Mouse (Mus musculus) midbrain, embryonic 14.5 days (tissue): ENCODE measurements around the gene Stat2. TPM values are rescaled to one million over a fixed set of nuclear protein-coding genes. Genes with fewer than 3 reads are reported as not detected.
A peak's percentile ranks its signal among the peaks of the same experiment; 100 is the strongest.

Experiments used
- ATAC-seq: fragments of 200-750 bp; cut with Nextera tagmentation; 2 replicates; pipeline ENCODE4 v1.8.0; 2017; ENCODE audit warnings: moderate number of reproducible peaks, moderate library complexity; ENCODE audit not compliant: low FRiP score, low TSS enrichment
- DNase-seq: peaks from one replicate; pipeline ENCODE4 v3.0.0-alpha.2; 2015
- H3K27ac ChIP-seq: fragments of 300-500 bp; sonication (generic); replicated peaks from 2 replicates; pipeline ENCODE4 v1.5.1; 2014; ENCODE audit warnings: mild to moderate bottlenecking, low read depth, low read length, moderate library complexity
- H3K27me3 ChIP-seq: fragments of 300-500 bp; sonication (generic); 2 replicates; pipeline ENCODE4 v1.6.1; 2014; ENCODE audit warnings: low read length, control low read depth, mixed read lengths; ENCODE audit not compliant: control insufficient read depth, insufficient read depth
- H3K36me3 ChIP-seq: fragments of 300-500 bp; sonication (generic); 2 replicates; pipeline ENCODE4 v1.6.1; 2014; ENCODE audit warnings: low read length, control low read depth; ENCODE audit not compliant: control insufficient read depth, insufficient read depth
- H3K4me1 ChIP-seq: fragments of 300-500 bp; sonication (generic); 2 replicates; pipeline ENCODE4 v1.6.1; 2014; ENCODE audit warnings: mild to moderate bottlenecking, antibody characterized with exemption, low read length, control low read depth; ENCODE audit not compliant: control insufficient read depth, insufficient read depth
- H3K4me2 ChIP-seq: fragments of 300-500 bp; sonication (generic); 2 replicates; pipeline ENCODE4 v1.6.1; 2014; ENCODE audit warnings: mild to moderate bottlenecking, low read length, moderate library complexity
- H3K4me3 ChIP-seq: fragments of 300-500 bp; sonication (generic); replicated peaks from 2 replicates; pipeline ENCODE4 v1.5.1; 2014; ENCODE audit warnings: low read depth, low read length
- H3K9ac ChIP-seq: fragments of 300-500 bp; sonication (generic); replicated peaks from 2 replicates; pipeline ENCODE4 v1.6.1; 2014; ENCODE audit warnings: mild to moderate bottlenecking, low read length, moderate library complexity
- H3K9me3 ChIP-seq: fragments of 300-500 bp; sonication (generic); 2 replicates; pipeline ENCODE4 v1.6.1; 2016; ENCODE audit warnings: low read length, control low read depth, mixed read lengths; ENCODE audit not compliant: control insufficient read depth
- WGBS: fragments of 180-500 bp; shearing (Covaris S2); extraction: QIAGEN DNeasy Blood & Tissue Kit; methylation state at CpG from one replicate; pipeline ENCODE4 v1.1.7; 2014; 5-methylcytosine and 5-hydroxymethylcytosine counted together
- polyA plus RNA-seq: library from polyadenylated mRNA; unstranded; fragments of >200 nt; fragmentation: Nextera tagmentation; extraction: Ambion mirVana; gene quantifications from 2 replicates; pipeline ENCODE4 v1.2.1, GENCODE M21; 2014

Gene Stat2
- polyA plus RNA-seq, 1 experiment from 2014 or later, result 23.0 TPM

DNA sequence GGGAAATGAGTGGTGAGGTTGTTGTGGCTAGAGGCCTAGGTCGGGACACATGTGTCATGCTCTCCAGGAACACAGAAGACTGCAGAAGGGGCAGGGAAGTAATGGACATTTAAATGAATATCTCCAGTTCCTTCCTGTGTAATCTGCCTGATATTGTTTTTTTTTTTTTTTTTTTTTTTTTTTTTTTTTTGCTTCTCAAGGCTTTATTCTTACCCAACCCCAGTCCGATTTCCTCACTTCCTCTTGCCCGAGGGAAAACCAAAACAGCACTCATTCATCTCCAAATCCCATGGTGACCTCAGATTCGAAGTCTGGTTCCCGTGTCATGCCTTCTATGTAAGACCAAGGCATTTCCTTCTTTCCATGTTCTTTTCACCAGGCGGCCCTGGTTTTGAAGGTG is 27.9 kb downstream of the Stat2 start:
- WGBS, result 78% methylated on average over 6 of the region's 6 CpGs
- H3K36me3 ChIP-seq, result no peaks in the 10 kb centered on the region
- no peak overlapping the region for H3K4me3 ChIP-seq
- H3K9me3 ChIP-seq, result no peaks in the 10 kb centered on the region
- no peaks in the 10 kb centered on the region for H3K27me3 ChIP-seq
- no peak for ATAC-seq
- peaks cover 6% of the 10 kb centered on the region for H3K4me1 ChIP-seq
- H3K9ac ChIP-seq, result no peak overlapping the region
- H3K4me2 ChIP-seq, result no peak overlapping the region
- no peak overlapping the region for H3K27ac ChIP-seq
- no peak for DNase-seq

DNA sequence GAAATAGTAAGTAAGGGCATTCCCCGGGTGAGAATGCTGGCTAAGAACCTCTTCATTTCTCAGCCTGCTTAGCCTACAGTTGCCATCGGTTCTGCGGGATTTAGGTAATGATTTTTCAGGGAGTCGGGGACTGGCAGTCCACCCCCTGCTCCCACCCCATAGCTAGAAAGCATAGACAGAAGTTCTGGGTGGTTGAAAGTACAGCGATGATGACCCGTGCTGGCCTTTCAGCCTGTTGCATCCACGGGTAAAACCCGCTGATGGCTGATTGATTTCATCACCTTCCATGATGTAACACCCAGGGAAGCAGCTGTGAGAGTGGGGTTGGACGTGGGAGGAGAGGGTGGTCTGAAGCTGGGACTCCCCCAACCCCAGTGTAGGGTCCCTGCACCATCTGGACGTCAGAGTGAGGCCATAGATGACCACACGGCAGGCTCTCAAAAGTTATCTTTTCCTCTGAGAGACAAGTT is 28.4 kb downstream of the Stat2 start, which contains the start of gene Il23a:
Gene Il23a (minus strand): TSS at position 51 of the 470 bp plus-strand sequence.
- ATAC-seq (no peak), DNase-seq (no peak)
- Histone ChIP-seq H3K4me2 (no peak within 1 kb of the TSS), H3K27me3 (no peaks in the 10 kb centered on the region), H3K36me3 (no peaks in the 10 kb centered on the region), H3K4me3 (no peak within 1 kb of the TSS), H3K27ac (no peak within 1 kb of the TSS), H3K4me1 (peaks cover 7% of the 10 kb centered on the region), H3K9ac (no peak within 1 kb of the TSS), H3K9me3 (no peaks in the 10 kb centered on the region)
- 83% methylated on average over 11 of the region's 11 CpGs for WGBS

DNA sequence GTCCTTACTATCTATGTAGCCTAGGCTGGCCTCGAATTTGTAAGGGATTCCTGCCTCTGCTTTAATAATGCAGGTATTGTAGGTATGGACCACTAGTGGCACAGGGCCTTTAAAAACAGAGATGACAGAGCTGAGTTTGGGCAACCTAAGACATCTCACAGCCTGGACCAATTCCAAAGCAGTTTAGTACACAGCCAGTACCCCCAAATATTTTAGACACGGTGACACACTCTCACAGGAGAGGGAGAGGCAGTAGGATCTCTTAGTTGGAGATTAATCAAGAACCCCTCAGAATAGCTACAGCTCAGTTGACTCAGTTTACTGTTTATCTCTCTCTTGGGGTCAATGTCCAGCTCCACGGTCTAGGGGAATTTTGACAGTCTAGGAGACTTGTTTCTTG is 32.0 kb downstream of the Stat2 start:
- peaks cover 17% of the 10 kb centered on the region for H3K4me1 ChIP-seq
- H3K9ac ChIP-seq, result peak overlapping the region; percentile 64
- no peak for ATAC-seq
- no peaks in the 10 kb centered on the region for H3K9me3 ChIP-seq
- 41% methylated on average over 3 of the region's 3 CpGs for WGBS
- H3K4me2 ChIP-seq, result peak overlapping the region; percentile 70
- no peak for DNase-seq
- H3K27me3 ChIP-seq, result no peaks in the 10 kb centered on the region
- no peaks in the 10 kb centered on the region for H3K36me3 ChIP-seq
- peak overlapping the region; percentile 95 for H3K27ac ChIP-seq
- peak overlapping the region; percentile 42 for H3K4me3 ChIP-seq

DNA sequence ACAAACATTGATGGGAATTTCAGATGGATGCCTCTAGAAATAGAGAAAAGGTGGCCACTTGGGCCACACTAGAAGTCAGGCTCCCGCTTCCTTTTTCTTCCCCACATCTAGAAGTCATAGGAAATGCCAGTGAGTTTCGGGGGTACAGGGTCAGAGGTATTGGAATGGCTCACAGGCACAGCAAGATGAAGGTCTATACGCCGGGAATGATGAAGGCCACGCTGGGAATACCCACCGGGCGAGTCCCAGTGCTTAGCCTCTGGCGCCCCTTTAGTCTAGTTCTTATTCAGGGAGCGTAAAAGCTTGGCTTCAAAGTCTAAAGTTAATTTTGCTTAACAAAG is 32.4 kb downstream of the Stat2 start:
- peak overlapping the region; percentile 70 for H3K4me2 ChIP-seq
- DNase-seq, result no peak
- H3K27ac ChIP-seq, result peak overlapping the region; percentile 95
- no peaks in the 10 kb centered on the region for H3K9me3 ChIP-seq
- H3K36me3 ChIP-seq, result no peaks in the 10 kb centered on the region
- peak; percentile 60 for ATAC-seq
- no peaks in the 10 kb centered on the region for H3K27me3 ChIP-seq
- WGBS, result under 1% methylated on average over 9 of the region's 9 CpGs
- H3K4me3 ChIP-seq, result peak overlapping the region; percentile 42
- H3K9ac ChIP-seq, result peak overlapping the region; percentile 64
- H3K4me1 ChIP-seq, result peaks cover 17% of the 10 kb centered on the region

DNA sequence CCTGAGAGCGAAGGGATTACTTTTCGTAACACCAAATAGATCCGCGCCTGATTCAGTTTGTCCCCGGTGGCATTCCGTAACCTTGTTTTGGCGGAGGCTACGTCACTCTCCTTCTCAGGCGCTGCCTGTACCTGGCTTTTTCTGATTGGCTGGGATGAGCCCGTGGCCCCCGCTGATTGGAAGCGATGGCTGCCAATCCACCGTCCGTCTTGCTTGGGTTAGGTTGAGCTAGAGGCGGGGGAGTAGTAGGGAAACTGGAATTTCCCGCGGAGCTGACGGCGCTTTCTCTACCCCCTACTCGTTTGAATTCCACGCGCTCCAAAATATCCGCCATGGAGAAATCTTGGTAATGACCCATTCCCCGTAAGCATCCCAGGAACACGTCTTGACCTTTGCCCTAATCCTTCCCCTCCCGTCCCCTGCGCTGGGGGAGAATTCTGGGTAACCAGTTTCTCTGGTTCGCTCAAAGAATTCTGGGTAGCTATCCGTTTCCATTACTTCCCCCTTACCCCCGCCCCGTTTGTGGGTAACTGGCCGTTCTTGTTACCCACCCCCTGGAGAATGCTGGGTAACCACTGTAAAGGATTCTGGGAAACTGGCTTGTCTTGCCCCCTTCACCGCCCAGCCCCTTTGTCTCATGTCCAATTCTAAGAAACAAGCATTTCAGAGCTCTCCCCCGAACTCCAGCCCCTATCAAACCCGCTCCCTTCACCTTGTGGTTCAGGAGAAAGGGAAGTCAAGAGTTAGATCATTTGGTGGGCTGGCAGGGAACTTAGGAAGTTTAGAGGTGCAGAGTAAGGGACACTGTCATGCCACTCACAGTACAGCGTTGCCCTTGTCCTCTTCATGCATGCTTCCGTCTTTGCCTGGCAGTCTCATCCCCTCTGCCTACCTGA is 33.0 kb downstream of the Stat2 start, which contains the start of gene Pan2:
Gene Pan2 (plus strand): TSS at position 210 of the 896 bp plus-strand sequence.
- Histone ChIP-seq H3K4me2 (peak within 1 kb of the TSS; percentile 70), H3K9me3 (no peaks in the 10 kb centered on the region), H3K27me3 (no peaks in the 10 kb centered on the region), H3K4me3 (peak within 1 kb of the TSS; percentile 42), H3K4me1 (peaks cover 17% of the 10 kb centered on the region), H3K27ac (peak within 1 kb of the TSS; percentile 95), H3K36me3 (peaks cover 6% of the 10 kb centered on the region), H3K9ac (peak within 1 kb of the TSS; percentile 64)
- DNase-seq (peak; percentile 99), ATAC-seq (peak; percentile 100)
- 1% methylated on average over 37 of the region's 37 CpGs for WGBS

DNA sequence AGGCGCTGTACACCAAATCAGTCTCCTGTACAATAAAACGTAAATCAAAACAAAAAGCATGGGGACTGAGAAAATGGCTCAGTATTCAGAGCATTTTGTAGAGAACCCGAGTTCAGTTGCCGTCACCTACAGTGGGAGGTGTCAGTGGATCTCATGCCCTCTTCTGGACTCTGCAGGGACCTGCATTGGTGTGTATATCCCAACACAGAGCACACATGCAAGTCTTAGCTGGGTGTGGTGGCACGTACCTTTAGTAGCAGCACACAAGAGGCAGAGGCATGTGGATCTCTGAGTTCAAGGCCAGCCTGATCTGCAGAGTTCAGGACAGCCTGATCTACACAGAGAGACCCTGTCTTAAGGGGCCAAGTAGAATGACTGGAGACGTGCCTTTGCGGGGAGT is 39.3 kb downstream of the Stat2 start:
- 0 out of 2 replicates have a peak, but pooled peaks cover under 1% of the 10 kb centered on the region for H3K4me1 ChIP-seq
- no peak overlapping the region for H3K9ac ChIP-seq
- peaks cover 60% of the 10 kb centered on the region for H3K36me3 ChIP-seq
- H3K4me2 ChIP-seq, result no peak overlapping the region
- H3K27me3 ChIP-seq, result no peaks in the 10 kb centered on the region
- H3K4me3 ChIP-seq, result no peak overlapping the region
- DNase-seq (no peak), ATAC-seq (no peak)
- 93% methylated on average over 7 of the region's 7 CpGs for WGBS
- 0 out of 2 replicates have a peak overlapping the region, but pooled peaks have one; percentile 32 for H3K27ac ChIP-seq
- H3K9me3 ChIP-seq, result no peaks in the 10 kb centered on the region

DNA sequence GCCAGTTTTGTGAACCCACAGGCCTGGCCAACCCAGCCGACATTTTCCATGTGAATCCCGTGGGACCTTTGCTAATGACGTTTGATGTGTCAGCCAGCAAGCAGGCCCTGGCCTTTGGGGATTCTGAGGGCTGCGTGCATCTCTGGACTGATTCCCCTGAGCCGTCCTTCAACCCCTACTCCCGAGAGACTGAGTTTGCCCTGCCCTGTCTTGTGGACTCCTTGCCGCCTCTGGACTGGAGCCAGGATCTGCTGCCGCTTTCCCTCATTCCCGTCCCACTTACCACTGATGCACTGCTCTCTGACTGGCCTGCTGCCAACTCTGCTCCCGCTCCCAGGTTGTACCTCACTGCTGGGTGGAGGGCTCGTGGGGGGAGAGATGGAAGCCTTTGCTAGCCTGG is 39.8 kb downstream of the Stat2 start:
- 62% methylated on average over 11 of the region's 11 CpGs for WGBS
- Histone ChIP-seq H3K27me3 (no peaks in the 10 kb centered on the region), H3K4me1 (no peaks in the 10 kb centered on the region), H3K9me3 (no peaks in the 10 kb centered on the region), H3K9ac (no peak overlapping the region), H3K36me3 (peaks cover 65% of the 10 kb centered on the region), H3K27ac (0 out of 2 replicates have a peak overlapping the region, but pooled peaks have one; percentile 32), H3K4me2 (no peak overlapping the region), H3K4me3 (no peak overlapping the region)
- ATAC-seq (no peak), DNase-seq (peak; percentile 53)

DNA sequence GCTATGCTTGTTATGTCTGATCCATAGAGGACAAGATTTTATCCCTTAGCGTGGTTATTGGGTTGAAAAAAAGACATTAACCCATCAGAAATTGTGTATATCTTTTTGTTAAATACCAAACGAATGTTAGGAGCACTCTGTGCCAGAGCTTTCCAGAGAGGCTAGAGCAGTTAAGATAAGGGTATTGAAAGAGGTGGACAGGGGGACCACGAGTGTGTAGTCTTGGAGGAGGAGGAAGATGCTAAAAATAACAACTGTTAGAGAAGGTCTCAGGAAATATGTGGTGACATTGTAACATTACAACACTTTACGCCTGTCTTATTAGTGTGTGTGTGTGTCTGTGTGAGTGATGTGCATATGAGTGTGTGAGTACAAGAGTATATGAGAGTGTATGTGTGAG is 40.5 kb downstream of the Stat2 start:
- Histone ChIP-seq H3K4me2 (no peak overlapping the region), H3K4me1 (no peaks in the 10 kb centered on the region), H3K9ac (no peak overlapping the region), H3K27me3 (no peaks in the 10 kb centered on the region), H3K27ac (no peak overlapping the region), H3K4me3 (no peak overlapping the region), H3K36me3 (peaks cover 72% of the 10 kb centered on the region), H3K9me3 (no peaks in the 10 kb centered on the region)
- 89% methylated on average over 4 of the region's 4 CpGs for WGBS
- no peak for DNase-seq
- ATAC-seq, result no peak

DNA sequence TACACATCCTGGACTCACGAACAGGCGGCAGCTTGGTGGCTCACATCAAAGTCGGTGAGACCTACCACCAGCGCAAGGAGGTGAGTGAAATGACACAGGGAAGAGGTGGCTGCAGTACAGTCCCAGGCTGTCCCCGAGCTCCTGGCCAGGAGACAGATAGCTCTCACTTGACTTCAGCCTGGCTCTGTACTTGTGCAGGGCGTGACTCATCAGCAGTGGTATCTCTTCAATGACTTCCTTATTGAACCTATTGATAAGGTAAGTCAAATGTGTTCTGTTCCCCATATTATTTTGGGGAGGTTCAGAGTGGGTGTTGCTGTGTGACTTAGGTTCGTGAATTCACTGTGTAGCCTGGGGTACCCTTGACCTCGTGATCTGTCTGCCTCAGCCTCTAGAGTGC is 45.2 kb downstream of the Stat2 start:
- WGBS, result 93% methylated on average over 8 of the region's 8 CpGs
- Histone ChIP-seq H3K4me2 (no peak overlapping the region), H3K36me3 (peaks cover 88% of the 10 kb centered on the region), H3K27ac (no peak overlapping the region), H3K4me3 (no peak overlapping the region), H3K4me1 (no peaks in the 10 kb centered on the region), H3K9me3 (no peaks in the 10 kb centered on the region), H3K27me3 (no peaks in the 10 kb centered on the region), H3K9ac (no peak overlapping the region)
- no peak for DNase-seq
- ATAC-seq, result no peak
